11 mouse cellular contexts compared by ENCODE assay signal in genomic region chr7:67500076-67500828, GRCm38 (mm10).
DNase-seq lines count a peak whose midpoint lies in the region; ATAC-seq and TF ChIP-seq lines count a peak whose summit lies in the region.
"Had no signal": no experiment of that assay in that cellular context is flagged by ENCODE, and none has a peak within 500 bp of the region (broad histone marks: within the 10 kb centered on the region; RNA-seq: fewer than 3 reads in every experiment).

No protein-coding gene starts in this region.

- no peak overlapping the region for H3K9ac ChIP-seq in forebrain, embryonic 16.5 days (replicated peaks; ENCODE audit: low read depth, low read length)
- H3K9ac ChIP-seq: limb, embryonic 13.5 days; lung, embryonic 14.5 days had no signal

- 74% methylated on average over 11 of the region's 11 CpGs for WGBS in forebrain, embryonic 10.5 days
- WGBS in forebrain, embryonic 16.5 days: 82% methylated on average over 11 of the region's 11 CpGs
- WGBS in bone marrow, adult 2 months: 30% methylated on average over 11 of the region's 11 CpGs
- 71% methylated on average over 11 of the region's 11 CpGs for WGBS in limb, embryonic 10.5 days
- 6% methylated on average over 11 of the region's 11 CpGs for WGBS in thymus, adult 2 months
- 70% methylated on average over 11 of the region's 11 CpGs for WGBS in lung, adult 2 months

- H3K27me3 ChIP-seq in forebrain, embryonic 10.5 days (ENCODE audit: poor library complexity, severe bottlenecking): no peaks in the 10 kb centered on the region
- no peaks in the 10 kb centered on the region for H3K27me3 ChIP-seq in forebrain, embryonic 16.5 days (replicated peaks; ENCODE audit: control insufficient read depth, insufficient read depth, low read length)
- H3K27me3 ChIP-seq in limb, embryonic 10.5 days (ENCODE audit: low read depth, poor library complexity, severe bottlenecking): no peaks in the 10 kb centered on the region
- H3K27me3 ChIP-seq in thymus, adult 2 months (ENCODE audit: control insufficient read depth, insufficient read depth, low read length): no peaks in the 10 kb centered on the region
- H3K27me3 ChIP-seq: limb, embryonic 13.5 days had no signal

- TF ChIP-seq POLR2A in bone marrow, adult 2 months (IDR thresholded peaks at IDR 0.05; ENCODE audit: borderline replicate concordance, control insufficient read depth, low read depth, low read length): no peak
- TF ChIP-seq POLR2A in thymus, adult 2 months (IDR thresholded peaks at IDR 0.05; ENCODE audit: control insufficient read depth, extremely low read depth, insufficient read depth, low read length, poor library complexity): no peak
- TF ChIP-seq POLR2A in lung, adult 2 months (IDR thresholded peaks at IDR 0.05; ENCODE audit: borderline replicate concordance, extremely low read depth, low read depth, low read length): no peak

- no peak overlapping the region for H3K4me2 ChIP-seq in forebrain, embryonic 16.5 days (ENCODE audit: low read length)
- H3K4me2 ChIP-seq: limb, embryonic 13.5 days; lung, embryonic 14.5 days had no signal

- no peaks in the 10 kb centered on the region for H3K36me3 ChIP-seq in forebrain, embryonic 10.5 days (replicated peaks)
- no peaks in the 10 kb centered on the region for H3K36me3 ChIP-seq in forebrain, embryonic 16.5 days (ENCODE audit: control insufficient read depth, insufficient read depth)
- no peaks in the 10 kb centered on the region for H3K36me3 ChIP-seq in limb, embryonic 10.5 days
- no peaks in the 10 kb centered on the region for H3K36me3 ChIP-seq in thymus, adult 2 months (ENCODE audit: control insufficient read depth, insufficient read depth, low read length)
- H3K36me3 ChIP-seq: limb, embryonic 13.5 days had no signal

- peaks cover 17% of the 10 kb centered on the region for H3K4me1 ChIP-seq in forebrain, embryonic 10.5 days
- H3K4me1 ChIP-seq in forebrain, embryonic 16.5 days (replicated peaks; ENCODE audit: control insufficient read depth, insufficient read depth, low read length): peaks cover 13% of the 10 kb centered on the region
- no peaks in the 10 kb centered on the region for H3K4me1 ChIP-seq in bone marrow, adult 2 months (ENCODE audit: control insufficient read depth, insufficient read depth, low read length)
- peaks cover 48% of the 10 kb centered on the region for H3K4me1 ChIP-seq in limb, embryonic 10.5 days
- peaks cover 69% of the 10 kb centered on the region for H3K4me1 ChIP-seq in thymus, adult 2 months (replicated peaks; ENCODE audit: control insufficient read depth, insufficient read depth, low read length)
- H3K4me1 ChIP-seq in lung, adult 2 months (ENCODE audit: control insufficient read depth, insufficient read depth, low read length): no peaks in the 10 kb centered on the region

- no peak overlapping the region for H3K4me3 ChIP-seq in forebrain, embryonic 10.5 days
- no peak overlapping the region for H3K4me3 ChIP-seq in forebrain, embryonic 16.5 days (replicated peaks; ENCODE audit: low read length)
- no peak overlapping the region for H3K4me3 ChIP-seq in bone marrow, adult 2 months (replicated peaks; ENCODE audit: control insufficient read depth, low read depth, low read length)
- no peak overlapping the region for H3K4me3 ChIP-seq in limb, embryonic 10.5 days
- no peak overlapping the region for H3K4me3 ChIP-seq in thymus, adult 2 months (ENCODE audit: control insufficient read depth, insufficient read depth, low read length)
- H3K4me3 ChIP-seq in lung, adult 2 months (replicated peaks; ENCODE audit: extremely low read depth, low read depth, low read length): no peak overlapping the region
- no peak overlapping the region for H3K4me3 ChIP-seq in layer of hippocampus, adult 2 months
- H3K4me3 ChIP-seq: limb, embryonic 13.5 days had no signal

- no peak for ATAC-seq in forebrain, embryonic 16.5 days

- H3K9me3 ChIP-seq in forebrain, embryonic 10.5 days: no peaks in the 10 kb centered on the region
- H3K9me3 ChIP-seq in forebrain, embryonic 16.5 days (ENCODE audit: control insufficient read depth, low read length): no peaks in the 10 kb centered on the region
- H3K9me3 ChIP-seq in limb, embryonic 10.5 days (replicated peaks): no peaks in the 10 kb centered on the region
- H3K9me3 ChIP-seq: limb, embryonic 13.5 days had no signal

- no peak for DNase-seq in forebrain, embryonic 10.5 days (ENCODE audit: extremely low spot score, low spot score)
- no peak for DNase-seq in limb, embryonic 10.5 days (ENCODE audit: low spot score)
- DNase-seq in thymus, adult 2 months: peak; percentile 76
- no peak for DNase-seq in lung, adult 2 months
- no peak for DNase-seq in gastrocnemius, adult 8-10 months (ENCODE audit: low spot score in 2 of 2)
- DNase-seq in layer of hippocampus, adult 2 months (ENCODE audit: low spot score in 2 of 2): no peak
- DNase-seq: kidney, postnatal 14 days had no signal

- 0 out of 2 replicates have a peak overlapping the region, but pooled peaks have one; percentile 35 for H3K27ac ChIP-seq in forebrain, embryonic 10.5 days
- no peak overlapping the region for H3K27ac ChIP-seq in forebrain, embryonic 16.5 days (ENCODE audit: low read length)
- H3K27ac ChIP-seq in bone marrow, adult 2 months (ENCODE audit: control insufficient read depth, insufficient read depth, low read depth, low read length, poor library complexity): no peak overlapping the region
- H3K27ac ChIP-seq in limb, embryonic 10.5 days: peak overlapping the region; percentile 72
- peak overlapping the region; percentile 84 for H3K27ac ChIP-seq in thymus, adult 2 months (ENCODE audit: control insufficient read depth, insufficient read depth, low read length)
- no peak overlapping the region for H3K27ac ChIP-seq in layer of hippocampus, adult 2 months
- H3K27ac ChIP-seq: limb, embryonic 13.5 days had no signal

- TF ChIP-seq CTCF in bone marrow, adult 2 months (IDR thresholded peaks at IDR 0.05; ENCODE audit: control insufficient read depth, insufficient read depth, low read length): 0 out of 2 replicates have a peak, but pooled peaks have one; percentile 12
- TF ChIP-seq CTCF in thymus, adult 2 months (IDR thresholded peaks at IDR 0.05; ENCODE audit: borderline replicate concordance, control insufficient read depth, extremely low read depth, insufficient read depth, low read length, poor library complexity): peak; percentile 66; the same call in 1 of the 2 replicates
- TF ChIP-seq CTCF in lung, adult 2 months (IDR thresholded peaks at IDR 0.05; ENCODE audit: insufficient read depth, low read length): no peak
- TF ChIP-seq CTCF in layer of hippocampus, adult 2 months (conservative IDR thresholded peaks at IDR 0.05): no peak

Comparison
In these comparisons a context has a peak if more than half of its experiments do, and no peak if none do; other contexts are left out.
1. H3K27ac ChIP-seq: peak in forebrain, embryonic 10.5 days (single experiment), limb, embryonic 10.5 days (single experiment) and thymus, adult 2 months (single experiment); none in forebrain, embryonic 16.5 days (single experiment), bone marrow, adult 2 months (single experiment) and layer of hippocampus, adult 2 months (single experiment).
2. CTCF ChIP-seq: peak in bone marrow, adult 2 months (single experiment) and thymus, adult 2 months (single experiment); none in lung, adult 2 months (single experiment) and layer of hippocampus, adult 2 months (single experiment).